Mouse (Mus musculus): ENCODE measurements around the gene Fem1b.
A peak's percentile ranks its signal among the peaks of the same experiment; 100 is the strongest.
"Not testable (repeated sequence)": the region's sequence is repeated elsewhere in the genome, so short reads cannot be mapped to it uniquely, and the experiment has no call there.

Fem1b gene

GRCm38 (mm10) chr9:62811516-62812121 is at the start of gene Fem1b:
TSS of gene Fem1b (minus strand) at chr9:62811934.
- peak; percentile 96 for DNase-seq (ENCODE audit: low spot score)

GRCm38 (mm10) chr9:62860866-62861265 is 49.1 kb upstream of the Fem1b start:
- DNase-seq (ENCODE audit: low spot score): no peak

- DNase-seq (ENCODE audit: low spot score): not testable (repeated sequence)
Measured at GRCm38 (mm10) chr9:62860102-62860501, 48.4 kb upstream of the Fem1b start.

GRCm38 (mm10) chr9:62858266-62859019 is 46.7 kb upstream of the Fem1b start:
- DNase-seq (ENCODE audit: low spot score): peak; percentile 20

GRCm38 (mm10) chr9:62857719-62858261 is 46.1 kb upstream of the Fem1b start, which contains the start of gene Calml4:
TSS of gene Calml4 (plus strand) at chr9:62858080.
- peak; percentile 72 for DNase-seq (ENCODE audit: low spot score)

GRCm38 (mm10) chr9:62857216-62857615 is 45.5 kb upstream of the Fem1b start:
- no peak for DNase-seq (ENCODE audit: low spot score)

- DNase-seq (ENCODE audit: low spot score): no peak
Measured at GRCm38 (mm10) chr9:62854483-62854882, 42.7 kb upstream of the Fem1b start.

- DNase-seq (ENCODE audit: low spot score): no peak
Measured at GRCm38 (mm10) chr9:62851571-62851970, 39.8 kb upstream of the Fem1b start.

- no peak for DNase-seq (ENCODE audit: low spot score)
Measured at GRCm38 (mm10) chr9:62848641-62849040, 36.9 kb upstream of the Fem1b start.

GRCm38 (mm10) chr9:62847694-62848093 is 36.0 kb upstream of the Fem1b start:
- DNase-seq (ENCODE audit: low spot score): peak; percentile 87

GRCm38 (mm10) chr9:62844461-62844860 is 32.7 kb upstream of the Fem1b start:
- DNase-seq (ENCODE audit: low spot score): no peak

GRCm38 (mm10) chr9:62843356-62844024 is 31.8 kb upstream of the Fem1b start:
- no peak for DNase-seq (ENCODE audit: low spot score)

- peak; percentile 42 for DNase-seq (ENCODE audit: low spot score)
Measured at GRCm38 (mm10) chr9:62839172-62839770, 27.5 kb upstream of the Fem1b start.

GRCm38 (mm10) chr9:62838506-62839171 is 26.9 kb upstream of the Fem1b start, which contains the start of gene Cln6:
TSS of gene Cln6 (plus strand) at chr9:62838785.
- DNase-seq (ENCODE audit: low spot score): peak; percentile 81

GRCm38 (mm10) chr9:62838146-62838505 is 26.4 kb upstream of the Fem1b start:
- DNase-seq (ENCODE audit: low spot score): no peak

GRCm38 (mm10) chr9:62837611-62838010 is 25.9 kb upstream of the Fem1b start:
- DNase-seq (ENCODE audit: low spot score): no peak

GRCm38 (mm10) chr9:62835705-62836446 is 24.1 kb upstream of the Fem1b start:
- DNase-seq (ENCODE audit: low spot score): no peak

GRCm38 (mm10) chr9:62834906-62835305 is 23.2 kb upstream of the Fem1b start:
- DNase-seq (ENCODE audit: low spot score): no peak

GRCm38 (mm10) chr9:62829877-62830276 is 18.1 kb upstream of the Fem1b start:
- DNase-seq (ENCODE audit: low spot score): peak; percentile 44

- peak; percentile 98 for DNase-seq (ENCODE audit: low spot score)
Measured at GRCm38 (mm10) chr9:62828662-62829086, 16.9 kb upstream of the Fem1b start.
